Mouse (Mus musculus) layer of hippocampus, adult 2 months (tissue): ENCODE data around the gene Nop56. TPM values are rescaled to one million over a fixed set of nuclear protein-coding genes. Genes with fewer than 3 reads are reported as not detected.

Experiments
- DNase-seq, 2 experiments: peaks; one replicate each; pipeline ENCODE4 v3.0.0; 2022; ENCODE audit warnings: low spot score in 2 of 2
- H3K27ac ChIP-seq: fragments of 200-600 bp; 2 replicates; pipeline ENCODE4 v1.8.1; 2022
- H3K4me3 ChIP-seq: fragments of 200-600 bp; 2 replicates; pipeline ENCODE4 v1.8.1; 2022; ENCODE audit warnings: mild to moderate bottlenecking
- CTCF ChIP-seq: fragments of 200-600 bp; conservative IDR thresholded peaks from 2 replicates; pipeline ENCODE4 v1.8.1; 2022; ENCODE audit warnings: antibody characterized with exemption, mild to moderate bottlenecking, moderate library complexity
- total RNA-seq, 2 experiments: library from RNA; stranded (reverse); gene quantifications; 2 replicates each; pipeline ENCODE4 v1.2.3; 2021

The Nop56 gene
- total RNA-seq, 2 experiments from 2014 or later, result 146 to 167 TPM

GRCm38 (mm10) chr2:130303014-130303413 is 28.8 kb downstream of the Nop56 start:
- no peak overlapping the region for H3K27ac ChIP-seq
- H3K4me3 ChIP-seq, result no peak overlapping the region
- no peak for DNase-seq
- no peak for TF ChIP-seq CTCF

- no peak for DNase-seq
- Histone ChIP-seq H3K27ac (no peak overlapping the region), H3K4me3 (no peak overlapping the region)
- peak; percentile 47 for TF ChIP-seq CTCF
These were observed 52.8 kb downstream of the Nop56 start for GRCm38 (mm10) chr2:130327057-130327456.

Other genes starting within 250 kb of the Nop56 start
- gene Tgm6, start 162.0 kb upstream of the Nop56 start, total RNA-seq, result under 1 TPM; 0.22 to 0.28 TPM
- 100 to 1,000 TPM; 111 to 112 TPM for gene Snrpb, start 95.0 kb upstream of the Nop56 start, total RNA-seq
- gene Tmc2, start 79.2 kb upstream of the Nop56 start, total RNA-seq, result under 1 TPM in 1 of 2 experiments, not detected in 1; 0.13 TPM
- 100 to 1,000 TPM; 314 to 335 TPM for gene Idh3b, start 10.1 kb downstream of the Nop56 start, total RNA-seq
- 10 to 100 TPM; 11.3 to 11.8 TPM for gene Ebf4, start 20.7 kb downstream of the Nop56 start, total RNA-seq
- gene Cpxm1, start 123.1 kb downstream of the Nop56 start, total RNA-seq, result 1 to 10 TPM; 6.6 to 7.5 TPM
- gene Gm28372, start 130.8 kb downstream of the Nop56 start, total RNA-seq, result not detected
- gene 1700020A23Rik, start 130.8 kb downstream of the Nop56 start, total RNA-seq, result not detected
- not detected for gene Tmem239, start 132.0 kb downstream of the Nop56 start, total RNA-seq
- gene Vps16, start 149.9 kb downstream of the Nop56 start, total RNA-seq, result 100 to 1,000 TPM in 1 of 2 experiments, 10 to 100 TPM in 1; 91.3 to 104 TPM
- gene Pced1a, start 150.3 kb downstream of the Nop56 start, total RNA-seq, result 10 to 100 TPM; 23.0 to 27.3 TPM
- gene Ptpra, start 175.8 kb downstream of the Nop56 start, total RNA-seq, result 100 to 1,000 TPM; 326 to 341 TPM